Mouse (Mus musculus): ENCODE measurements around the gene Foxp1.

The Foxp1 gene

GRCm38 (mm10) chr6:99439214-99439877 lies 83.2 kb downstream of the Foxp1 start:
- peak; percentile 33 for DNase-seq (ENCODE audit: low spot score)

GRCm38 (mm10) chr6:99436371-99436770 lies 86.2 kb downstream of the Foxp1 start:
- no peak for DNase-seq (ENCODE audit: low spot score)

DNA sequence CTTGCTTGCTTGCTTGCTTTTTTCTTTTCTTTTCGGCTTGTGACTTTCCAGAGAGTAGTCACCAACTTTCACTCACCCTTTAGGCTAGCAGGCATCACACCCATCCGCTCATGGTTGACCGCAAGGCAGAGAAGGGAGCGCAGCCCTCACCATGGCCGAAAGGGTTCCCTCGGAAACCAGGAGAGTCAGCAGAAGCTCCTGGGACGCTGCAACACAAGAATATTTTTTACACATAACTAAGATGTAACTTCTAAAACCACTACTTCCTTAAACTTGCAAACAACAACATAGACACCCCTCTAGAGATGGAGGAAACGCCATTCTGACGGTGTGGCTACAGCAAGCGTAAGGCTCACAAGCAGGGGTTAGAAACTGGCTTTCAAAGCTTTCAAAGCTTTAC lies 87.4 kb downstream of the Foxp1 start:
- DNase-seq (ENCODE audit: low spot score) = no peak

DNA sequence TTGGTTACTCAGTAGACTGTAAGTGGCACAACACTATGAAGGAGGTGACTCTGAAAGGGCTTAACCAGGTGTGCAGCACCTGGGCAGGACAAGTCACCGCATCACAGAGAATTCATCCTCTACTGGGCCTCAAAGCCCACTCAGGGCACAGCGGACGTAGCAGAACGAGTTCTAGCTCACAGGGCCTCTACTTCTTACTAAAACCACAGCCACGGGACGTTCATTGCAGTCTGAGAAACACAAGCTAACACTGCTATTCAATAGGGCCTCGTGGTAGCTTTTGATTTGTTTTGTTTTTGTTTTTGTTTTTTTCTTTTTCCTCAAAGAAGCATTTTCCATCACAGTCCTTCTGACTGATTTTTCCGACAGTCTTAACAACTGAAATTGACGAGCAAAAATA lies 89.5 kb downstream of the Foxp1 start:
- no peak for DNase-seq (ENCODE audit: low spot score)

GRCm38 (mm10) chr6:99431941-99432340 lies 90.6 kb downstream of the Foxp1 start:
- DNase-seq (ENCODE audit: low spot score) = no peak

GRCm38 (mm10) chr6:99430560-99430959 lies 92.0 kb downstream of the Foxp1 start:
- no peak for DNase-seq (ENCODE audit: low spot score)

DNA sequence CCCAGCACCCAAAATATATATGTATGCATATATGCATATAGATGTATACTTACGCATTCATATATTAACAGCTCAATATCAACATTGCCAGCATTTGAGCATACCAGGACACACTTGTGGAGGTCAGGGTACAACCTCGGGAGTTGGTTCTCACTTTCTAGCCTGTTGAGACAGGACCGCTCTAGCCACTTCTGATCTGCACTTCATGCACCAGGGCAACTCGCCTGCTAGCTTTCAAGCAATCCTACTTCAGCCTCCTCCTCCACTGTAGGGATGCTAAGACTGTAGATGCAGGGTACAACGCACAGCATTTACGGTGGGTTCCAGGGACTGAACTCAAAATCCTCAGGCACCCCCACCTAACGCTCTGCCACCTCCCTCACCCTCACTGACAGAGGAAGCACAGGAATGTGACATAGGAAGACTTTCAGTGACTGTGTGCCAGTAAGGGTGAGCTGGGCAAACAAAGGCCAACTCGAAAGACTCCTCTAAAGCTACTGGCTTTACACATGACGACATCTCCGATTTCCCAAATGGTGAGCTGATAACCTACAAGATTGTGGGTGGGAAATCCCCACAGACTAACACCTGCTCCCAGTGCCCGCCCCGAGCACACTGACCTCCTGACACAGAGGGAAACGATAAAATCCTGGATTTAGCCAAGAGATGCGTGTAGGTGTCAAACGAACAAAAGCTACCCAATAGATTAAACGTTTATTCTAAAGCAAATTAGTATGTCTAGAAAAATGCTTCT lies 93.0 kb downstream of the Foxp1 start:
- DNase-seq (ENCODE audit: low spot score) = no peak

GRCm38 (mm10) chr6:99428961-99429360 lies 93.6 kb downstream of the Foxp1 start:
- DNase-seq (ENCODE audit: low spot score) = no peak

- DNase-seq (ENCODE audit: low spot score) = no peak
Observed at GRCm38 (mm10) chr6:99427301-99427700, 95.2 kb downstream of the Foxp1 start.

GRCm38 (mm10) chr6:99425044-99425443 lies 97.5 kb downstream of the Foxp1 start:
- DNase-seq (ENCODE audit: low spot score) = no peak

DNA sequence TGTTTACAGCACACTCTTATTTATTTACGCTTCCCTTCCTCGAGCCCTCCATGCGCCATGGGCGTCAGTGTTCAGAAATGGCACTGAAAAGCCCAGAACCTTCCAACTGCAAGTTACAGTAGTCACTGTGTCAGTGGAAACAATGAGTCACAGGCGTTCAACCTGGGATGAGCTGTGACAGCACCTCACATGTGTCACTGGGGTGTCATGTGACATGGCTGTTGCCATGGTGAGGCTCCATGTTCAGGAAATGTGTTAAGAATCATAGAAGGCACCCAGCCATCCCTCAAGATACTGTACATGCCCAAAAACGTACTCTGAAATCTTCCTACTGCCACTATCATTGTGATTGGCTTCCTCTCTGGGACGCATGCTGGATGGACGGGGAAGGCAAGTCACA lies 101.9 kb downstream of the Foxp1 start:
- no peak for DNase-seq (ENCODE audit: low spot score)

- DNase-seq (ENCODE audit: low spot score) = no peak
Observed at GRCm38 (mm10) chr6:99412598-99412997, 109.9 kb downstream of the Foxp1 start.

DNA sequence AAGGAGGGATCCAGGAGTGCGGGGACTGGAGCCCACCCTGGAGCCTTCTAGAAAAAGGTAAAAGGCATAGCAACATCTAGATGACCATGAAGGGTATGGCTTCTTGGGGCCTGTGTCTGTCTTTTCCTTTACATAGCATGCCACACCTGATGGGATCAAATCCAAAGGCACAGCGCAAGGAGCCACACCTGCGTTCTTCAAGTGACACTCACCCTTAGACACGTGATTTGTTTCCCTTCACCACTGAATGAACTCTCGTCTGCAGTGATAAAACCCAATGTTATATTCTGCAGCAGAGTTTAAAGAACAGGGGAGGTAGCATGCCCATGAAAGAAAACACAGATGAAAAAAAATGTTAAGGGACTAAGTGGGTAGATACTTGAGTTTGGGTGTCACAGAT lies 112.9 kb downstream of the Foxp1 start:
- DNase-seq (ENCODE audit: low spot score) = no peak

- DNase-seq (ENCODE audit: low spot score) = no peak
Observed at GRCm38 (mm10) chr6:99408880-99409279, 113.6 kb downstream of the Foxp1 start.

DNA sequence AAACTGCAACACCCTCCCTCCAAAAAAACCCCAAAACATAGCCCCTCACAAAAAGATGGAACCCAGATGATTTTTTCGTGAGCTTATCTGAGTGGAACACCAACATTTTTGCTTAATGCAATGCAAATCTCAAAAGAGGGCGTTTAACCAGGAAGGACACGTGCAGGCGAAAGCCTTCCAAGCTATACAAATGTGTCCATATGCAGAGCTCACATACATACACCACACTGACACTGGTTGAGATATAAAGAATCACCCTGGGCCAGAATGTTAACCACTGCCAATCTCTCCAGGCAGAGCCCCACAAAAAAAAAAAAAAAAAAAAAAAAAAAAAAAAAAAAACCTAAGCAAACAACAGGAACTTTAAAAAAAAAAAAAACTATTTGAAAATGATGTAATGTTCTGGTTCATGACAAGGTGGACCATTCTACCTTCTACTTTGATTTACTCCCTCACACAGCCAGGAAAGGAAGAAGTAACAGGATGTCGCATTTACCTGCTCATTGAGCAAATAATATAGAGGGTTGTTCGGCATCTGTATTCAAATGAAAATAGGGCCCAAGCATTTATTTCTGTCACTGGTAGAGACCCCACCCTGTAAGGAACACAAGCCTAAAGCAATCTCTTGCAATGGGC lies 118.6 kb downstream of the Foxp1 start:
- DNase-seq (ENCODE audit: low spot score) = no peak

DNA sequence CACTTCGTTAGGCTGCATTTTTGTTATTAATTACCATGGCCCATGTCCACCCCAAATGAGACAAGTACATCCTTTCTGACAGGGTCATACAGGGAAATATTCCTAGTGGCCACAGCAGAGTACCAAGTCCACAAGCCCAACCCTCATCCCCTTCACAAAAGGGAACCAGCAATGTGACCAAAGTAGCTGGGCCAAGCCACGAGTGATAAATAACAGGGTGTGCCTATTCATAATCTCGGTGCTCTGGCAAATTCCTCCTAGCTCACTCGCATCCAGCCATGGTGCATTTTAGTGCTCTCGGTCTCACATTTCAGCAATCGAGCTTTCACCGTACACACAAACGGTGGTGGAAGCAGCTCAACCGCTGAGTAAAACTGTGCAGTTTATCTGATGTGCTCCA lies 119.6 kb downstream of the Foxp1 start:
- DNase-seq (ENCODE audit: low spot score) = no peak

DNA sequence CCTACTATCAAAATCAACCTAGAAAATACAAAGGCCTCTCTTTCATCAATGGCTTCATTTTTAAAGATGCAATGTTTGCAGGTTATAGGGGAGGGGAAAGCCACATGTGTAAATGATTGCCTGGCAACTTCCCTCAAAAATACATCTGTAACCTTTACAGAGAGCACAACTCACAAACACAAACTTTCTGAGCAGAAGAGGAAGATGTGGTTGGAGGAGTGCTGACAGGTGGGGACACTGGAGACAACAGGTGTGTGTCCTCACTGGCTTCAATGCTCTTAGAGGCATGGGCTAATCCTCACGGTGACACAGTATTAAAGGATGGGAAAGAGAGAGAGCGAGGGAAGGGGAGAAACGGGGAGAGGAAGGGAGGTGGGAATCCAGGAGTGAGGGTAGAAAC lies 120.2 kb downstream of the Foxp1 start:
- no peak for DNase-seq (ENCODE audit: low spot score)

- DNase-seq (ENCODE audit: low spot score) = no peak
Observed at GRCm38 (mm10) chr6:99401801-99402200, 120.7 kb downstream of the Foxp1 start.

GRCm38 (mm10) chr6:99401211-99401610 lies 121.3 kb downstream of the Foxp1 start:
- DNase-seq (ENCODE audit: low spot score) = peak; percentile 10

DNA sequence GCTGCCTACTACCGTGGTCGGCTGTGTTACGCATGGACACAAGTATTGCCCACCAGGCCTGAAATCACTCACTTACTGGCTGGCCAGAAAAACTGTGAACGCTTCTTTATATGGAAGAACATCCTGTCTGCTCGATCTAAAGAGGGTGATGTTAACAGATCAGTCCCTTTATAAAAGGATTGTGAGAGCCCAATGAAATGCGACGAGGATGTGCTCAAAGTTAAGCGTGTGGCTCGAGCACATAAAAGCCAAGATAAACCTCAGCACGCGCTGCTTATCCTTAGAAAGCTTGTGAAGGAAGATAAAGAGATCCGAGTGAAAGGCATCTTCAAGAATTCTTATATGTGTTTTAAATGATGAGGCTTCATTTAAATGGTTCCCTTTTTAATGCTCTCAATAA lies 126.8 kb downstream of the Foxp1 start:
- DNase-seq (ENCODE audit: low spot score) = no peak

GRCm38 (mm10) chr6:99394801-99395200 lies 127.7 kb downstream of the Foxp1 start:
- DNase-seq (ENCODE audit: low spot score) = no peak

DNA sequence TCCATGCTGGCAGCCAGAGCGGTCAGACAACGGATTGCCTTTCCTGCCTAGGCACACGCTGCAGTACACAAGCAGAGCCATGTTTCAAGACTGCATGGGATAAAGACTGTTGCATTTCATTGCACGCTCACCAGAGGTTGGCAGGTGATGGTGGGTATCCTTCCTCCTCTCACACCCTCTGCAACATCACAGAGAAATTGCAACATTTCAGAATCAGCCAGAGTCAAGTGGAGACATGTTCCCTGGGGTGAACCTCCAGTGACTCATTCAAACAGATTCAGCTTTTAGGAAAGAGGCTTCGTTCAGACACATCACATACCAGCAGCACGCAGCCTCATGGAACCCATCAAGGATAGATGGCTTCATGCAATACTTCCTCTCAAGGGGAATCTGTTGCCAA lies 130.0 kb downstream of the Foxp1 start:
- DNase-seq (ENCODE audit: low spot score) = no peak

All from embryo, embryonic 10.5 days (tissue).